Mouse (Mus musculus) embryonic facial prominence, embryonic 11.5 days (tissue): ENCODE data around the gene Ep300. TPM values are rescaled to one million over a fixed set of nuclear protein-coding genes. Genes with fewer than 3 reads are reported as not detected.
"Not testable (repeated sequence)": the region's sequence is repeated elsewhere in the genome, so short reads cannot be mapped to it uniquely, and the experiment has no call there.

Experiments used
- ATAC-seq: fragments of 200-750 bp; cut with Nextera tagmentation; replicated peaks from 2 replicates; pipeline ENCODE4 v1.8.0; 2017; ENCODE audit warnings: low read depth; ENCODE audit not compliant: insufficient number of reproducible peaks, low FRiP score, low TSS enrichment
- DNase-seq: peaks from one replicate; pipeline ENCODE4 v3.0.0-alpha.2; 2015; ENCODE audit warnings: low spot score
- H3K27ac ChIP-seq: fragments of 300-500 bp; sonication (generic); replicated peaks from 2 replicates; pipeline ENCODE4 v1.5.1; 2014; ENCODE audit warnings: mild to moderate bottlenecking, low read depth, low read length, control low read depth
- H3K27me3 ChIP-seq: fragments of 300-500 bp; sonication (generic); 2 replicates; pipeline ENCODE4 v1.6.1; 2014; ENCODE audit warnings: mild to moderate bottlenecking, low read length, moderate library complexity, mixed read lengths; ENCODE audit not compliant: control insufficient read depth, insufficient read depth
- H3K36me3 ChIP-seq: fragments of 300-500 bp; sonication (generic); replicated peaks from 2 replicates; pipeline ENCODE4 v1.6.1; 2014; ENCODE audit warnings: low read depth, mild to moderate bottlenecking, low read length, moderate library complexity, mixed read lengths; ENCODE audit not compliant: control insufficient read depth, insufficient read depth
- H3K4me1 ChIP-seq: fragments of 300-500 bp; sonication (generic); 2 replicates; pipeline ENCODE4 v1.6.1; 2014; ENCODE audit warnings: low read length, mixed read lengths; ENCODE audit not compliant: control insufficient read depth, insufficient read depth
- H3K4me2 ChIP-seq: fragments of 300-500 bp; sonication (generic); 2 replicates; pipeline ENCODE4 v1.6.1; 2014; ENCODE audit warnings: low read depth, mild to moderate bottlenecking, control low read depth, low read length, moderate library complexity
- H3K4me3 ChIP-seq: fragments of 300-500 bp; sonication (generic); 2 replicates; pipeline ENCODE4 v1.5.1; 2014; ENCODE audit warnings: low read depth, low read length, control low read depth
- H3K9ac ChIP-seq: fragments of 300-500 bp; sonication (generic); replicated peaks from 2 replicates; pipeline ENCODE4 v1.6.1; 2014; ENCODE audit warnings: mild to moderate bottlenecking, control low read depth, low read length
- H3K9me3 ChIP-seq: fragments of 300-500 bp; sonication (generic); replicated peaks from 2 replicates; pipeline ENCODE4 v1.6.1; 2016; ENCODE audit warnings: mild to moderate bottlenecking, low read length, inconsistent platforms, mixed read lengths; ENCODE audit not compliant: control insufficient read depth
- WGBS: fragments of 180-500 bp; shearing (Covaris S2); extraction: QIAGEN DNeasy Blood & Tissue Kit; methylation state at CpG from one replicate; pipeline ENCODE4 v1.1.7; 2014; 5-methylcytosine and 5-hydroxymethylcytosine counted together
- microRNA-seq: library from miRNA; unstranded; fragments of <30 nt; microRNA quantifications from one replicate; pipeline ENCODE4, GENCODE M21; 2016; ENCODE audit warnings: borderline number of aligned reads
- polyA plus RNA-seq: library from polyadenylated mRNA; unstranded; fragments of >200 nt; fragmentation: Nextera tagmentation; extraction: Ambion mirVana; gene quantifications from 2 replicates; pipeline ENCODE4 v1.2.1, GENCODE M21; 2014

Gene Ep300
- polyA plus RNA-seq, 1 experiment from 2014 or later = 24.5 TPM

DNA sequence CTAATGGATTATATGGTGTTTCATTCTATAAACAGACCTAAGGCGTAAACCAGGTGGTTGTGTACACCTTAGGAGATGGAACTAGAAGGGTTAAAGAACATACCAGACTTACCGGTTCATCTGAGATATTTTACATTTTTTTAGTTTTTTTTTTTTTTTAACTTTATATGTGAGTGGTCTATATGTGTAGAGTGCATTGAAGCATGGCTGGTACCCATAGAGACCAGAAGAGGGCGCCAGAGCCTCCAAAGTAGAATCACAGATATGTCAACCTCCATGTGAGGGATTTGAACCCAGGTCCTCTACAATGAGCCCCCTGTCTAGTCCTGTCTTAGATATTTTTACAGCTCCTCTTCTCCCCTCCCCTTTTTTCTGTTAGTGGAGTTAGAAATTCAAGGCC lies 112.7 kb downstream of the Ep300 start:
- no peak overlapping the region for H3K4me2 ChIP-seq
- no peak overlapping the region for H3K27ac ChIP-seq
- H3K4me1 ChIP-seq = peaks cover 3% of the 10 kb centered on the region
- H3K9ac ChIP-seq = no peak overlapping the region
- ATAC-seq (no peak), DNase-seq (peak; percentile 66)
- H3K36me3 ChIP-seq = no peaks in the 10 kb centered on the region; the same call in 1 of the 2 replicates
- whole genome bisulfite sequencing = 48% methylated on average over 3 of the region's 3 CpGs
- H3K4me3 ChIP-seq = no peak overlapping the region
- peaks cover 23% of the 10 kb centered on the region for H3K27me3 ChIP-seq
- H3K9me3 ChIP-seq = no peaks in the 10 kb centered on the region

DNA sequence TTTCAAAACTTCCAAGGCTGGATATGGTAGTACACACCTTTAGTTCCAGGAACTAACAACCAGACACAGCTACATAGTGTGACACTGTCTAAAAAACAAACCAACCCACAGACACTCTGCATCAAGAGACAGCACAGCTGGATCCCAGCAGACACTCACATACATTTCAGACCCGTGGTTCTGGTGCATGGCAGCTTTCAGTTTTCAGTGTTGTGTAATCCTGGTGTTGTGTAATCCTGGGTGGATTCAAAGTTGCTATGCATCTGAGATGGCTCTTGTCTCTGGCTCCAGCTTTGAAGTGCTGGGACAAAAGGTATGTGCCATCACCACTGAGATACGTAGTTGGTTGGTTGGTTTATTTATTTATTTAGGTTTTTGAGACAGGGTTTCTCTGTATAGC lies 113.4 kb downstream of the Ep300 start:
- no peak overlapping the region for H3K9ac ChIP-seq
- no peak for DNase-seq
- peaks cover 16% of the 10 kb centered on the region for H3K27me3 ChIP-seq
- no peak overlapping the region for H3K4me2 ChIP-seq
- no peak for ATAC-seq
- no peaks in the 10 kb centered on the region; the same call in 1 of the 2 replicates for H3K36me3 ChIP-seq
- no peaks in the 10 kb centered on the region for H3K9me3 ChIP-seq
- H3K4me3 ChIP-seq = no peak overlapping the region
- 78% methylated on average over 2 of the region's 2 CpGs for WGBS
- peaks cover 3% of the 10 kb centered on the region for H3K4me1 ChIP-seq
- no peak overlapping the region for H3K27ac ChIP-seq

DNA sequence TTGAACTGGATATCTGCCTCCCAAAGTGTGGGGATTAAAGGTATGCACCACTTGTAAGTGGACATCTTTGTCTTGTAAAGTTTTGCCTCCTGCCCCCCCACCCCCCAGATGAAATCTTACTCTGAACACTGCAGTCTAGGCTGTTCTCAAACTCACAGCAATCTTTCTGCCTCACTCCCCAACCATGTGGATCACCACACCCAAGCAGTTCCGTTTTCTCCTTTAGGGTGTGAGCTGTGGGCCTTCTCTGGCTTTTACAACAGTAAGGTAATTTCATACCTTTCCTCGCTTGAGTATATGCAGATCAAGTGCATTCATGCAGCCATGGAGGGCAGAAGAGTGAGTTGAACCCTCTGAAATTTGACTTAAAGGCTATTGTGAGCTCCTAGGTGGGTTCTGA lies 115.0 kb downstream of the Ep300 start:
- ATAC-seq (no peak), DNase-seq (no peak)
- Histone ChIP-seq H3K36me3 (peaks cover 8% of the 10 kb centered on the region), H3K27me3 (peaks cover 1% of the 10 kb centered on the region; the same call in 1 of the 2 replicates), H3K27ac (no peak overlapping the region), H3K4me3 (no peak overlapping the region), H3K9me3 (no peaks in the 10 kb centered on the region), H3K9ac (no peak overlapping the region), H3K4me1 (no peaks in the 10 kb centered on the region), H3K4me2 (no peak overlapping the region)
- 67% methylated on average over 2 of the region's 2 CpGs for WGBS

DNA sequence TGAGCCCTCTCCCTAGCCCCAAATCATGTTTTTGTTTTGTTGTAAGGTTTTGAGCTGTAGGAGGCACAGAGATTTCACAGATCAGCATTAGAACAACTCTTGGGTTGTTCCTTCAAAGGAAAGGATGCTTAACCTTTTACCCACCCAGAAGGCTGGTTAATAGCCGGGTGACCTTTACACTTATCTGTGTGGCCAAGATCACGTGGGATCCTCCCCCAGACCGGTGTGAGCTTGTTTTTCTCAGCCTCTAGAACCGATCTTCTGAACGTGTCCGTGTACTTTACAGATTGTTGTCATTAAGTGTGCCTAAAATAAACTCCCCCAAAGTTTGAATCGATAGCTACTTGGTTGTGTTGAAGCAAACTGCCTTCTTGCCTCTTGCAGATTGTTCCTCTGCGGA lies 115.5 kb downstream of the Ep300 start:
- ATAC-seq = no peak
- 79% methylated on average over 8 of the region's 8 CpGs for WGBS
- no peaks in the 10 kb centered on the region for H3K9me3 ChIP-seq
- H3K27ac ChIP-seq = no peak overlapping the region
- no peaks in the 10 kb centered on the region for H3K4me1 ChIP-seq
- H3K4me3 ChIP-seq = no peak overlapping the region
- no peak overlapping the region for H3K9ac ChIP-seq
- H3K36me3 ChIP-seq = peaks cover 11% of the 10 kb centered on the region
- H3K27me3 ChIP-seq = no peaks in the 10 kb centered on the region; the same call in 1 of the 2 replicates
- no peak overlapping the region for H3K4me2 ChIP-seq
- no peak for DNase-seq

DNA sequence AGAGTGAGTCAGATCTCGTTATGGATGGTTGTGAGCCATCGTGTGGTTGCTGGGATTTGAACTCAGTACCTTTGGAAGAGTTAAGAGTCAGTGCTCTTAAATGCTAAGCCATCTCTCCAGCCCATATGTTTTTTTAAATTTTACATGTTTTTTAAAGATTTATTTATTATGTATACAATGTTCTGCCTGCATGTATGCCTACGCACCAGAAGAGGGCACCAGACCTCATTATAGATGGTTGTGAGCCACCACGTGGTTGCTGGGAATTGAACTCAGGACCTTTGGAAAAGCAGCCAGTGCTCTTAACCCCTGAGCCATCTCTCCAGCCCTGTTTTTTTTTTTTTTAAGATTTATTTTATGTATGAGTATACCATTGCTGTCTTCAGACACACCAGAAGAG lies 116.2 kb downstream of the Ep300 start:
- not testable (repeated sequence) for DNase-seq, ATAC-seq, H3K4me3 ChIP-seq, H3K27me3 ChIP-seq, H3K4me1 ChIP-seq, H3K9me3 ChIP-seq, H3K4me2 ChIP-seq, H3K27ac ChIP-seq, H3K9ac ChIP-seq
- 80% methylated on average over 4 of the region's 4 CpGs for WGBS
- peaks cover 17% of the 10 kb centered on the region for H3K36me3 ChIP-seq

Small RNA genes within 50 kb of the gene (microRNA-seq; reads per million reads assigned to microRNA genes)
- gene Gm23880 = not detected

Other genes with a start within 250 kb of the Ep300 start
- gene Slc25a17, start 224.5 kb upstream of the Ep300 start, polyA plus RNA-seq = 119 and 125 TPM in 2 replicates
- 203 and 220 TPM in 2 replicates for gene St13, start 185.3 kb upstream of the Ep300 start, polyA plus RNA-seq
- gene Xpnpep3, start 185.2 kb upstream of the Ep300 start, polyA plus RNA-seq = 5.7 and 7.6 TPM in 2 replicates
- gene Dnajb7, start 177.1 kb upstream of the Ep300 start, polyA plus RNA-seq = 0.45 and 0.96 TPM in 2 replicates
- gene Rbx1, start 119.1 kb upstream of the Ep300 start, polyA plus RNA-seq = 521 and 534 TPM in 2 replicates
- gene L3mbtl2, start 78.5 kb downstream of the Ep300 start, polyA plus RNA-seq = 21.3 and 21.7 TPM in 2 replicates
- 2.6 and 3.0 TPM in 2 replicates for gene Chadl, start 111.9 kb downstream of the Ep300 start, polyA plus RNA-seq
- gene Zc3h7b, start 159.7 kb downstream of the Ep300 start, polyA plus RNA-seq = 39.2 and 42.2 TPM in 2 replicates
- gene Rangap1, start 160.2 kb downstream of the Ep300 start, polyA plus RNA-seq = 121 and 126 TPM in 2 replicates
- gene Tef, start 217.1 kb downstream of the Ep300 start, polyA plus RNA-seq = 11.4 and 13.1 TPM in 2 replicates